Mouse (Mus musculus): ENCODE data around the gene Gm21708. TPM values are rescaled to one million over a fixed set of nuclear protein-coding genes. Genes with fewer than 3 reads are reported as not detected.
"Not testable (repeated sequence)": the region's sequence is repeated elsewhere in the genome, so short reads cannot be mapped to it uniquely, and the experiment has no call there.

Gm21708 gene
- polyA plus RNA-seq (2011; ENCODE audit: insufficient read depth, insufficient read length, low read depth, missing spikeins) = not detected in 2 replicates

GRCm38 (mm10) chrY:3410067-3410466 is at the start of gene Gm21708, which contains the start of gene Gm21704:
Gene Gm21708 (minus strand): TSS chrY:3410167.
Gene Gm21704 (minus strand): TSS chrY:3410167.
- not testable (repeated sequence) for H3K27me3 ChIP-seq (ENCODE audit: control insufficient read depth, insufficient read depth, low read length, poor library complexity, severe bottlenecking); H3K36me3 ChIP-seq (ENCODE audit: control insufficient read depth, insufficient read depth, low read length, poor library complexity, severe bottlenecking); H3K4me1 ChIP-seq (ENCODE audit: control insufficient read depth, insufficient read depth, low read length); H3K9me3 ChIP-seq (replicated peaks; ENCODE audit: control insufficient read depth, insufficient read depth, low read length, poor library complexity, severe bottlenecking); H3K4me3 ChIP-seq (ENCODE audit: low read depth, low read length); H3K27ac ChIP-seq (ENCODE audit: insufficient read depth, low read length); H3K9ac ChIP-seq (ENCODE audit: low read depth, poor library complexity, severe bottlenecking)

Other genes starting within 250 kb of the Gm21708 start
- gene Gm21677, start 103.7 kb downstream of the Gm21708 start, polyA plus RNA-seq (2011; ENCODE audit: insufficient read depth, insufficient read length, low read depth, missing spikeins) = not detected in 2 replicates
- gene Gm21693, start 64.8 kb downstream of the Gm21708 start, polyA plus RNA-seq (2011; ENCODE audit: insufficient read depth, insufficient read length, low read depth, missing spikeins) = not detected in 2 replicates
- gene Gm21704, start within 50 bp of the Gm21708 start, polyA plus RNA-seq (2011; ENCODE audit: insufficient read depth, insufficient read length, low read depth, missing spikeins) = not detected in 2 replicates

Data from ES-Bruce4 (cell line).